Comparison of ENCODE assay signal across 1 mouse cellular context in genomic region chr17:57125853-57126622, GRCm38 (mm10).
TF ChIP-seq lines count a peak whose summit lies in the region.

No protein-coding gene starts in this region.

TF ChIP-seq in MEL, 35 proteins besides CTCF, POLR2A, EP300 and RAD21:
- no peak for TF ChIP-seq HCFC1 (IDR thresholded peaks at IDR 0.05; ENCODE audit: low read depth, low read length)
- TF ChIP-seq MAFK (IDR thresholded peaks at IDR 0.05; ENCODE audit: borderline replicate concordance, low read depth, low read length), result no peak
- TF ChIP-seq CHD2 (IDR thresholded peaks at IDR 0.05; ENCODE audit: low read length), result no peak
- no peak for TF ChIP-seq SIN3A (IDR thresholded peaks at IDR 0.05; ENCODE audit: low read length)
